Mouse (Mus musculus) urinary bladder, adult 2 months (tissue): ENCODE results near the gene Snta1. TPM values are rescaled to one million over a fixed set of nuclear protein-coding genes. Genes with fewer than 3 reads are reported as not detected.
"Not testable (repeated sequence)": the region's sequence is repeated elsewhere in the genome, so short reads cannot be mapped to it uniquely, and the experiment has no call there.

Source experiments
- DNase-seq: peaks from one replicate; pipeline ENCODE4 v3.0.0; 2022; ENCODE audit warnings: low spot score
- polyA plus RNA-seq: library from polyadenylated mRNA; depleted of rRNA; stranded (reverse); fragments of >200 nt; gene quantifications from 2 replicates; pipeline ENCODE4 v1.2.3, GENCODE M21; 2012; rRNA removed

The Snta1 gene
- polyA plus RNA-seq, 1 experiment, result 16.5 TPM

DNA sequence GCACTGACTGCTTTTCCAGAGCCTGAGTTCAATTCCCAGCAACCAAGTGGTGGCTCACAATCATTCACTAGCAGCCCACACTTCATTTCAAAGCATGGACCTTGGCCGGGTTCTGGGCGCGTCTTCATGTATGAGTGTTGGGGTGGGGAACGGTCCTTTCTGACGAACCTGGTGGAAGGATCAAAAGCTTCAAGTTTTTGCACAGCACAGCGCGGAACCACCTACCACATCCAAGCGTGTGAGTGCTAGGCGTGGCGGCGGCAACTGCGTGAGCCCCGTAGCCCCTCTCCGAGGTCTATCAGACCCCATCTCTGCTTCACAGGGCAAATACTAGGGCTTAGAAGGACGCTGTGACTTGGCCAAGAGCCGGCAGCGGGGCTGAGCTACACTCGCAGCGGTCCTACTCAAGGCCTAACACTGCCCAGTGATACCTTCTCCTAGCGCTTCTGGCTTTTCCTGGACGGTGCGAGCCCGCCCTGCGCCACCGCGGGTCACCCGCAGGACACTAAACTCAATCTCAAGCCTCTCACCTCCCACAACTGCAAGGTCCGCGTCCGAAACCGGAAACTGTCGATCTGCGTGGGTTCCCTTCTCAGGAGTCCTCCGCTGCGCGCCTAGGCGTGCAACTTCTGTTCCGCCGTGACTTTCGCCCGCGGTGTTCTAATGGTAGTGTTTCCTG lies 35.6 kb downstream of the Snta1 start:
- DNase-seq, result peak; percentile 80

- no peak for DNase-seq
Measured at GRCm38 (mm10) chr2:154367510-154367909, 40.4 kb downstream of the Snta1 start.

GRCm38 (mm10) chr2:154354000-154354425 lies 53.9 kb downstream of the Snta1 start:
- DNase-seq, result not testable (repeated sequence)

DNA sequence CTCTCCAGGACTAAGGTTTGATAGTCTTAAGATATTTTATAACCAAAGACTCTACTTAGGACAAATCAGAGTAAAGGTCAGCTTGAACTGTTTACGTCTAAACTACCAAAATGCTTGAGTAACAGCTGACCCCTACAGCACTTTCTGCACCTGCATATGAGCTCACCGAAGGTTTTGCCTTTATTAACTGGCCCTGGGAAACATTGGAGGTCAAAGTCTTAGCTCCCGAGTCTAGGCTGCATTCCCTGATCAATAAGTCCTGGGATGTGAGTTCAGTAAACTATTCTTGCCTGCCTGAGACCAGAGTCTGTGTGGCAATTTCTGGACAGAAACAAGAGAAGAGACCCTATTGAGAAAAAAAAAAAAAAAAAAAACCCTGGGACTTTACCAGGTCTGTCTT lies 59.7 kb downstream of the Snta1 start:
- no peak for DNase-seq

- no peak for DNase-seq
Measured at GRCm38 (mm10) chr2:154339356-154339755, 68.5 kb downstream of the Snta1 start.

GRCm38 (mm10) chr2:154338161-154338560 lies 69.7 kb downstream of the Snta1 start:
- DNase-seq, result no peak

DNA sequence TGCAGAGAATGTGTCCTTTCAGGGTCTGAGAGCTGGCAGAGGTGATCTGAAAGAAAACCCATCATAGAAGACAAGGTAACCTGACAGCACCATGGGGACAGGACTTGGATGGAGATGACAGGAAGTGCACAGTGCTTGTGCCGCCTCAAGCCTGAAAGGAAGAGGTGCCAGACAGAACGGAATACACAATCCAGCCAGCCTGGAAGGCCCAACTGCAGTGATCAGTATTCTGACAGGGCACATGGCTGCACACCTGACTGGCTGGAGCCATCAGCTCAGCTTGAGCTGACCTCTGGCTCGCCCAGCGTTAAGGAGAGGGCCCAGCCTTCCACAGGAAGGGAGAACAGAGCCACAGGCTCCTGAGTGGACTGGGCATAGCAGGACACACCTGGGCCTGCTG lies 72.3 kb downstream of the Snta1 start:
- no peak for DNase-seq

GRCm38 (mm10) chr2:154326852-154327251 lies 81.0 kb downstream of the Snta1 start:
- no peak for DNase-seq

Other genes with a start within 250 kb of the Snta1 start
- gene Bpifa5, start 245.5 kb downstream of the Snta1 start, polyA plus RNA-seq, result not detected in 2 replicates
- gene Bpifb1, start 217.3 kb downstream of the Snta1 start, polyA plus RNA-seq, result not detected in 2 replicates
- 0.27 and 0.37 TPM in 2 replicates for gene Bpifb5, start 184.4 kb downstream of the Snta1 start, polyA plus RNA-seq
- not detected in 2 replicates for gene Bpifb9a, start 150.2 kb downstream of the Snta1 start, polyA plus RNA-seq
- gene Bpifb9b, start 100.9 kb downstream of the Snta1 start, polyA plus RNA-seq, result not detected in 2 replicates
- 16.9 and 25.0 TPM in 2 replicates for gene Cdk5rap1, start 35.1 kb downstream of the Snta1 start, polyA plus RNA-seq
- 16.2 and 16.6 TPM in 2 replicates for gene Cbfa2t2, start 28.4 kb upstream of the Snta1 start, polyA plus RNA-seq
- 0.41 and 0.44 TPM in 2 replicates for gene 1700003F12Rik, start 139.0 kb upstream of the Snta1 start, polyA plus RNA-seq
- not detected in 2 replicates for gene Actl10, start 143.7 kb upstream of the Snta1 start, polyA plus RNA-seq
- gene Necab3, start 150.8 kb upstream of the Snta1 start, polyA plus RNA-seq, result 0.62 and 1.2 TPM in 2 replicates
- 5.0 TPM in 2 replicates for gene E2f1, start 161.8 kb upstream of the Snta1 start, polyA plus RNA-seq
- 34.3 and 37.0 TPM in 2 replicates for gene Pxmp4, start 195.6 kb upstream of the Snta1 start, polyA plus RNA-seq
- 3.6 and 3.7 TPM in 2 replicates for gene Zfp341, start 205.2 kb upstream of the Snta1 start, polyA plus RNA-seq
- gene 4930519P11Rik, start 205.3 kb upstream of the Snta1 start, polyA plus RNA-seq, result 0.43 and 0.49 TPM in 2 replicates
- gene Chmp4b, start 243.6 kb upstream of the Snta1 start, polyA plus RNA-seq, result 260 and 272 TPM in 2 replicates